Mouse (Mus musculus): ENCODE measurements at regions not wholly inside any gene's neighbourhood (a gene's known extent, or its start where the extent isn't known, plus 50 kb on each side); places are given as distances from the start of the nearest gene placed in this dataset.
"Not testable (repeated sequence)": the region's sequence is repeated elsewhere in the genome, so short reads cannot be mapped to it uniquely, and the experiment has no call there.

GRCm38 (mm10) chr10:6349216-6349615, 409.1 kb upstream of the Oprm1 start:
- not testable (repeated sequence) for H3K4me1 ChIP-seq (ENCODE audit: control insufficient read depth, insufficient read depth, low read length); H3K27me3 ChIP-seq (ENCODE audit: control insufficient read depth, insufficient read depth, low read length); H3K9ac ChIP-seq (replicated peaks; ENCODE audit: low read length); H3K36me3 ChIP-seq (replicated peaks; ENCODE audit: control insufficient read depth, insufficient read depth, low read depth, low read length); H3K9me3 ChIP-seq (replicated peaks; ENCODE audit: control insufficient read depth, low read length); H3K4me2 ChIP-seq (ENCODE audit: low read depth, low read length); H3K4me3 ChIP-seq (ENCODE audit: low read depth, low read length); H3K27ac ChIP-seq (replicated peaks; ENCODE audit: low read depth, low read length); ATAC-seq (replicated peaks; ENCODE audit: insufficient number of reproducible peaks, low FRiP score, low TSS enrichment, low read depth); DNase-seq (ENCODE audit: low spot score)
- 92% methylated on average over 14 of the region's 14 CpGs for WGBS

GRCm38 (mm10) chr10:6366182-6366581, 392.1 kb upstream of the Oprm1 start:
- no peaks in the 10 kb centered on the region for H3K36me3 ChIP-seq (replicated peaks; ENCODE audit: control insufficient read depth, insufficient read depth, low read depth, low read length)
- no peak overlapping the region for H3K9ac ChIP-seq (replicated peaks; ENCODE audit: low read length)
- H3K27me3 ChIP-seq (ENCODE audit: control insufficient read depth, insufficient read depth, low read length), result no peaks in the 10 kb centered on the region
- no peak overlapping the region for H3K27ac ChIP-seq (replicated peaks; ENCODE audit: low read depth, low read length)
- DNase-seq (ENCODE audit: low spot score) (no peak), ATAC-seq (replicated peaks; ENCODE audit: insufficient number of reproducible peaks, low FRiP score, low TSS enrichment, low read depth) (0 out of 2 replicates have a peak, but pooled peaks have one; percentile 44)
- no peak overlapping the region for H3K4me2 ChIP-seq (ENCODE audit: low read depth, low read length)
- H3K4me1 ChIP-seq (ENCODE audit: control insufficient read depth, insufficient read depth, low read length), result no peaks in the 10 kb centered on the region
- H3K4me3 ChIP-seq (ENCODE audit: low read depth, low read length), result no peak overlapping the region
- no peaks in the 10 kb centered on the region for H3K9me3 ChIP-seq (replicated peaks; ENCODE audit: control insufficient read depth, low read length)
- 53% methylated on average over 4 of the region's 4 CpGs for WGBS

- Histone ChIP-seq H3K9ac (replicated peaks; ENCODE audit: low read length) (no peak overlapping the region), H3K36me3 (replicated peaks; ENCODE audit: control insufficient read depth, insufficient read depth, low read depth, low read length) (no peaks in the 10 kb centered on the region), H3K27me3 (ENCODE audit: control insufficient read depth, insufficient read depth, low read length) (no peaks in the 10 kb centered on the region), H3K9me3 (replicated peaks; ENCODE audit: control insufficient read depth, low read length) (no peaks in the 10 kb centered on the region), H3K4me2 (ENCODE audit: low read depth, low read length) (no peak overlapping the region), H3K4me3 (ENCODE audit: low read depth, low read length) (no peak overlapping the region), H3K4me1 (ENCODE audit: control insufficient read depth, insufficient read depth, low read length) (no peaks in the 10 kb centered on the region), H3K27ac (replicated peaks; ENCODE audit: low read depth, low read length) (no peak overlapping the region)
- WGBS, result 94% methylated on average over 2 of the region's 2 CpGs
- no peak for DNase-seq (ENCODE audit: low spot score)
- no peak for ATAC-seq (replicated peaks; ENCODE audit: insufficient number of reproducible peaks, low FRiP score, low TSS enrichment, low read depth)
These were observed 386.6 kb upstream of the Oprm1 start for GRCm38 (mm10) chr10:6371666-6372065.

- not testable (repeated sequence) for ATAC-seq (replicated peaks; ENCODE audit: insufficient number of reproducible peaks, low FRiP score, low TSS enrichment, low read depth); H3K36me3 ChIP-seq (replicated peaks; ENCODE audit: control insufficient read depth, insufficient read depth, low read depth, low read length); H3K27me3 ChIP-seq (ENCODE audit: control insufficient read depth, insufficient read depth, low read length); DNase-seq (ENCODE audit: low spot score); H3K27ac ChIP-seq (replicated peaks; ENCODE audit: low read depth, low read length); H3K4me3 ChIP-seq (ENCODE audit: low read depth, low read length); H3K4me2 ChIP-seq (ENCODE audit: low read depth, low read length); H3K4me1 ChIP-seq (ENCODE audit: control insufficient read depth, insufficient read depth, low read length); H3K9ac ChIP-seq (replicated peaks; ENCODE audit: low read length); H3K9me3 ChIP-seq (replicated peaks; ENCODE audit: control insufficient read depth, low read length)
- WGBS, result 80% methylated on average over 12 of the region's 12 CpGs
These were observed 340.8 kb upstream of the Oprm1 start for GRCm38 (mm10) chr10:6417336-6418105.

GRCm38 (mm10) chr10:6418234-6418633, 340.1 kb upstream of the Oprm1 start:
- not testable (repeated sequence) for H3K4me3 ChIP-seq (ENCODE audit: low read depth, low read length); H3K9ac ChIP-seq (replicated peaks; ENCODE audit: low read length); H3K4me1 ChIP-seq (ENCODE audit: control insufficient read depth, insufficient read depth, low read length); H3K36me3 ChIP-seq (replicated peaks; ENCODE audit: control insufficient read depth, insufficient read depth, low read depth, low read length); H3K27ac ChIP-seq (replicated peaks; ENCODE audit: low read depth, low read length); ATAC-seq (replicated peaks; ENCODE audit: insufficient number of reproducible peaks, low FRiP score, low TSS enrichment, low read depth); H3K9me3 ChIP-seq (replicated peaks; ENCODE audit: control insufficient read depth, low read length); DNase-seq (ENCODE audit: low spot score); H3K4me2 ChIP-seq (ENCODE audit: low read depth, low read length); H3K27me3 ChIP-seq (ENCODE audit: control insufficient read depth, insufficient read depth, low read length)

GRCm38 (mm10) chr10:6465824-6466223, 292.5 kb upstream of the Oprm1 start:
- H3K9ac ChIP-seq (replicated peaks; ENCODE audit: low read length), result no peak overlapping the region
- H3K9me3 ChIP-seq (replicated peaks; ENCODE audit: control insufficient read depth, low read length), result no peaks in the 10 kb centered on the region
- no peak overlapping the region for H3K27ac ChIP-seq (replicated peaks; ENCODE audit: low read depth, low read length)
- no peak overlapping the region for H3K4me2 ChIP-seq (ENCODE audit: low read depth, low read length)
- 71% methylated on average over 3 of the region's 3 CpGs for WGBS
- H3K27me3 ChIP-seq (ENCODE audit: control insufficient read depth, insufficient read depth, low read length), result no peaks in the 10 kb centered on the region
- DNase-seq (ENCODE audit: low spot score), result no peak
- no peaks in the 10 kb centered on the region for H3K4me1 ChIP-seq (ENCODE audit: control insufficient read depth, insufficient read depth, low read length)
- no peaks in the 10 kb centered on the region for H3K36me3 ChIP-seq (replicated peaks; ENCODE audit: control insufficient read depth, insufficient read depth, low read depth, low read length)
- H3K4me3 ChIP-seq (ENCODE audit: low read depth, low read length), result no peak overlapping the region
- ATAC-seq (replicated peaks; ENCODE audit: insufficient number of reproducible peaks, low FRiP score, low TSS enrichment, low read depth), result no peak

GRCm38 (mm10) chr10:6480350-6480749, 278.0 kb upstream of the Oprm1 start:
- Histone ChIP-seq H3K27me3 (ENCODE audit: control insufficient read depth, insufficient read depth, low read length) (no peaks in the 10 kb centered on the region), H3K9ac (replicated peaks; ENCODE audit: low read length) (no peak overlapping the region), H3K4me2 (ENCODE audit: low read depth, low read length) (no peak overlapping the region), H3K4me1 (ENCODE audit: control insufficient read depth, insufficient read depth, low read length) (no peaks in the 10 kb centered on the region), H3K27ac (replicated peaks; ENCODE audit: low read depth, low read length) (no peak overlapping the region), H3K4me3 (ENCODE audit: low read depth, low read length) (no peak overlapping the region), H3K9me3 (replicated peaks; ENCODE audit: control insufficient read depth, low read length) (no peaks in the 10 kb centered on the region), H3K36me3 (replicated peaks; ENCODE audit: control insufficient read depth, insufficient read depth, low read depth, low read length) (no peaks in the 10 kb centered on the region)
- DNase-seq (ENCODE audit: low spot score), result no peak
- ATAC-seq (replicated peaks; ENCODE audit: insufficient number of reproducible peaks, low FRiP score, low TSS enrichment, low read depth), result no peak
- 70% methylated on average over 1 of the region's 1 CpGs for WGBS

GRCm38 (mm10) chr10:6488605-6489004, 269.7 kb upstream of the Oprm1 start:
- Histone ChIP-seq H3K4me3 (ENCODE audit: low read depth, low read length) (no peak overlapping the region), H3K27me3 (ENCODE audit: control insufficient read depth, insufficient read depth, low read length) (no peaks in the 10 kb centered on the region), H3K4me1 (ENCODE audit: control insufficient read depth, insufficient read depth, low read length) (no peaks in the 10 kb centered on the region), H3K9me3 (replicated peaks; ENCODE audit: control insufficient read depth, low read length) (no peaks in the 10 kb centered on the region), H3K9ac (replicated peaks; ENCODE audit: low read length) (no peak overlapping the region), H3K36me3 (replicated peaks; ENCODE audit: control insufficient read depth, insufficient read depth, low read depth, low read length) (no peaks in the 10 kb centered on the region), H3K4me2 (ENCODE audit: low read depth, low read length) (no peak overlapping the region), H3K27ac (replicated peaks; ENCODE audit: low read depth, low read length) (no peak overlapping the region)
- 69% methylated on average over 1 of the region's 1 CpGs for WGBS
- DNase-seq (ENCODE audit: low spot score), result no peak
- ATAC-seq (replicated peaks; ENCODE audit: insufficient number of reproducible peaks, low FRiP score, low TSS enrichment, low read depth), result no peak
